Mouse (Mus musculus) cerebellum, adult 11 months (tissue): ENCODE data around the gene Ank.
"Not testable (repeated sequence)": the region's sequence is repeated elsewhere in the genome, so short reads cannot be mapped to it uniquely, and the experiment has no call there.

Experiments used
- DNase-seq: peaks from one replicate; pipeline ENCODE4 v3.0.0; 2022

Ank gene

GRCm38 (mm10) chr15:27466131-27467080, at the start of gene Ank:
Ank (plus strand) TSS chr15:27466677.
- peak; percentile 80 for DNase-seq

- DNase-seq, result no peak
Observed at GRCm38 (mm10) chr15:27418566-27419331, 47.7 kb upstream of the Ank start.

GRCm38 (mm10) chr15:27421531-27421930, 44.9 kb upstream of the Ank start:
- no peak for DNase-seq

GRCm38 (mm10) chr15:27427581-27427980, 38.9 kb upstream of the Ank start:
- DNase-seq, result no peak

GRCm38 (mm10) chr15:27430241-27430640, 36.2 kb upstream of the Ank start:
- no peak for DNase-seq

- DNase-seq, result no peak
Observed at GRCm38 (mm10) chr15:27432851-27433615, 33.4 kb upstream of the Ank start.

- no peak for DNase-seq
Observed at GRCm38 (mm10) chr15:27435409-27435808, 31.1 kb upstream of the Ank start.

- no peak for DNase-seq
Observed at GRCm38 (mm10) chr15:27436194-27436593, 30.3 kb upstream of the Ank start.

- DNase-seq, result no peak
Observed at GRCm38 (mm10) chr15:27441053-27441452, 25.4 kb upstream of the Ank start.

GRCm38 (mm10) chr15:27441529-27441928, 24.9 kb upstream of the Ank start:
- no peak for DNase-seq

- DNase-seq, result no peak
Observed at GRCm38 (mm10) chr15:27441951-27442350, 24.5 kb upstream of the Ank start.

- DNase-seq, result no peak
Observed at GRCm38 (mm10) chr15:27444772-27445347, 21.6 kb upstream of the Ank start.

- DNase-seq, result no peak
Observed at GRCm38 (mm10) chr15:27450689-27451088, 15.8 kb upstream of the Ank start.

- no peak for DNase-seq
Observed at GRCm38 (mm10) chr15:27451760-27452159, 14.7 kb upstream of the Ank start.

- DNase-seq, result no peak
Observed at GRCm38 (mm10) chr15:27452496-27452895, 14.0 kb upstream of the Ank start.

GRCm38 (mm10) chr15:27457001-27457400, 9.5 kb upstream of the Ank start:
- DNase-seq, result no peak

GRCm38 (mm10) chr15:27459781-27460180, 6.7 kb upstream of the Ank start:
- DNase-seq, result not testable (repeated sequence)

- DNase-seq, result no peak
Observed at GRCm38 (mm10) chr15:27461336-27462245, 4.9 kb upstream of the Ank start.

GRCm38 (mm10) chr15:27463876-27464275, 2.6 kb upstream of the Ank start:
- no peak for DNase-seq

GRCm38 (mm10) chr15:27465391-27466005, 979 bp upstream of the Ank start:
- DNase-seq, result no peak

GRCm38 (mm10) chr15:27467081-27467491, 609 bp downstream of the Ank start:
- DNase-seq, result no peak
